Mouse (Mus musculus) stomach, embryonic 15.5 days (tissue): ENCODE data around the gene Cdyl. TPM values are rescaled to one million over a fixed set of nuclear protein-coding genes. Genes with fewer than 3 reads are reported as not detected.
A peak's percentile ranks its signal among the peaks of the same experiment; 100 is the strongest.

Experiments used
- ATAC-seq: fragments of 200-750 bp; cut with Nextera tagmentation; 2 replicates; pipeline ENCODE4 v1.8.0; 2017; ENCODE audit warnings: low read depth, moderate number of reproducible peaks, moderate TSS enrichment; ENCODE audit not compliant: insufficient read depth, low FRiP score
- H3K27ac ChIP-seq: fragments of 300-500 bp; sonication (generic); 2 replicates; pipeline ENCODE4 v1.5.1; 2015; ENCODE audit warnings: mild to moderate bottlenecking, inconsistent platforms
- H3K27me3 ChIP-seq: fragments of 300-500 bp; sonication (generic); replicated peaks from 2 replicates; pipeline ENCODE4 v1.6.1; 2015; ENCODE audit warnings: inconsistent platforms
- H3K36me3 ChIP-seq: fragments of 300-500 bp; sonication (generic); 2 replicates; pipeline ENCODE4 v1.6.1; 2015; ENCODE audit warnings: inconsistent platforms
- H3K4me1 ChIP-seq: fragments of 300-500 bp; sonication (generic); 2 replicates; pipeline ENCODE4 v1.6.1; 2015; ENCODE audit warnings: inconsistent platforms
- H3K4me2 ChIP-seq: fragments of 300-500 bp; sonication (generic); 2 replicates; pipeline ENCODE4 v1.6.1; 2015; ENCODE audit warnings: mild to moderate bottlenecking, inconsistent platforms
- H3K4me3 ChIP-seq: fragments of 300-500 bp; sonication (generic); replicated peaks from 2 replicates; pipeline ENCODE4 v1.5.1; 2015; ENCODE audit warnings: inconsistent platforms
- H3K9ac ChIP-seq: fragments of 300-500 bp; sonication (generic); 2 replicates; pipeline ENCODE4 v1.6.1; 2015; ENCODE audit warnings: inconsistent platforms
- H3K9me3 ChIP-seq: fragments of 300-500 bp; sonication (generic); 2 replicates; pipeline ENCODE4 v1.6.1; 2016; ENCODE audit warnings: inconsistent platforms
- WGBS: fragments of 180-500 bp; shearing (Covaris S2); methylation state at CpG from one replicate; pipeline ENCODE4 v1.1.7; 2015; 5-methylcytosine and 5-hydroxymethylcytosine counted together
- polyA plus RNA-seq: library from polyadenylated mRNA; unstranded; fragments of >200 nt; fragmentation: Nextera tagmentation; extraction: Ambion mirVana; gene quantifications from 2 replicates; pipeline ENCODE4 v1.2.1, GENCODE M21; 2015

The Cdyl gene
- polyA plus RNA-seq, 1 experiment from 2014 or later, result 12.1 TPM

- H3K27ac ChIP-seq, result no peak overlapping the region
- H3K4me2 ChIP-seq, result no peak overlapping the region
- H3K4me1 ChIP-seq, result no peaks in the 10 kb centered on the region
- 48% methylated on average over 1 of the region's 1 CpGs for WGBS
- no peak for ATAC-seq
- no peaks in the 10 kb centered on the region for H3K27me3 ChIP-seq
- no peaks in the 10 kb centered on the region for H3K36me3 ChIP-seq
- no peak overlapping the region for H3K4me3 ChIP-seq
- H3K9me3 ChIP-seq, result no peaks in the 10 kb centered on the region
- H3K9ac ChIP-seq, result no peak overlapping the region
These were observed 63.4 kb downstream of the Cdyl start for GRCm38 (mm10) chr13:35723073-35723472.

GRCm38 (mm10) chr13:35726025-35726424 lies 66.4 kb downstream of the Cdyl start:
- Histone ChIP-seq H3K4me3 (no peak overlapping the region), H3K4me2 (no peak overlapping the region), H3K27ac (no peak overlapping the region), H3K9me3 (no peaks in the 10 kb centered on the region), H3K9ac (no peak overlapping the region), H3K27me3 (no peaks in the 10 kb centered on the region), H3K4me1 (no peaks in the 10 kb centered on the region), H3K36me3 (no peaks in the 10 kb centered on the region)
- WGBS, result 87% methylated on average over 3 of the region's 3 CpGs
- no peak for ATAC-seq

DNA sequence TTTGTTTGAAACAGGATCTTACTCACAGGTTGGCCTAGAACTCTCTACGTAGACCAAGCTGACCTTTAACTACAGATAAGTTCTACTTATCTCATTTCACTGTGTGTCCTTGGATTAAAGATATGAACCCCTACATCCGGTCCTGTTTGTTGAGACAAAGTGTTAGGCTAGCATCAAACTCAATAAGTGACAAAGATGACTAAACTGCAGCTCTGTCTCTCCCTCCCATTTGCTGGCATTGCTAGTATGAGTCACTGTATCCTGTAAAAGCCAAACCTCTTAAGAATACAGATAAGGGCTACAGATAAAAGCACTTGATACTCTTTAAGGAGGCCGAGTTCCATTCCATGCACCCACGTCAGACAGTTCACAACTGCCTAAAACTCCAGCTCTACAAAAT lies 72.5 kb downstream of the Cdyl start:
- Histone ChIP-seq H3K4me3 (no peak overlapping the region), H3K4me1 (no peaks in the 10 kb centered on the region), H3K9me3 (no peaks in the 10 kb centered on the region), H3K27me3 (no peaks in the 10 kb centered on the region), H3K36me3 (no peaks in the 10 kb centered on the region), H3K4me2 (no peak overlapping the region), H3K9ac (no peak overlapping the region), H3K27ac (no peak overlapping the region)
- ATAC-seq, result no peak
- WGBS, result 78% methylated on average over 4 of the region's 4 CpGs

- Histone ChIP-seq H3K9me3 (no peaks in the 10 kb centered on the region), H3K27me3 (no peaks in the 10 kb centered on the region), H3K9ac (no peak overlapping the region), H3K27ac (no peak overlapping the region), H3K36me3 (no peaks in the 10 kb centered on the region), H3K4me1 (no peaks in the 10 kb centered on the region), H3K4me3 (no peak overlapping the region), H3K4me2 (no peak overlapping the region)
- 83% methylated on average over 5 of the region's 5 CpGs for WGBS
- peak; percentile 76; the same call in 1 of the 2 replicates for ATAC-seq
These were observed 73.4 kb downstream of the Cdyl start for GRCm38 (mm10) chr13:35732891-35733596.

DNA sequence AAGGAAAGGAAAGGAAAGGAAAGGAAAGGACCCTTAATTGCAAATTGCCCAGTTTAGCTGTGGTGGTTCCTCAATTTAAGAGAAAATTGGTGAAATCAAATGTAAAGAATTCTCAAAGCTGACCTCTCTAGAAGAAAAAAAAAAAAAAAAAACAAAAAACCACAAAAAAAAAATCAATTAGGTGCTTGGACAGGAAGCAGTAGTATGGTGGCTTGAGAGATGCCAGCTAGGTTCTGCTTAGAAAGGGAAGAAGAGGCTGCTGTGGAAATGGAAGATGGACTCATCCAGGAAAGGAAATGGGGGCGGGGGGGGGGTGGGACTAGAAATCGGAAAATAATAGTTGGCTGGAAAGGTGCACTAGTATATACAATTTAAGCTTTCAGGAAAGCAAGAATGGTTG lies 77.9 kb downstream of the Cdyl start:
- H3K27ac ChIP-seq, result no peak overlapping the region
- H3K9me3 ChIP-seq, result no peaks in the 10 kb centered on the region
- H3K4me3 ChIP-seq, result no peak overlapping the region
- no peak overlapping the region for H3K4me2 ChIP-seq
- no peaks in the 10 kb centered on the region for H3K27me3 ChIP-seq
- WGBS, result 38% methylated on average over 2 of the region's 2 CpGs
- no peak for ATAC-seq
- no peak overlapping the region for H3K9ac ChIP-seq
- H3K36me3 ChIP-seq, result no peaks in the 10 kb centered on the region
- no peaks in the 10 kb centered on the region for H3K4me1 ChIP-seq

DNA sequence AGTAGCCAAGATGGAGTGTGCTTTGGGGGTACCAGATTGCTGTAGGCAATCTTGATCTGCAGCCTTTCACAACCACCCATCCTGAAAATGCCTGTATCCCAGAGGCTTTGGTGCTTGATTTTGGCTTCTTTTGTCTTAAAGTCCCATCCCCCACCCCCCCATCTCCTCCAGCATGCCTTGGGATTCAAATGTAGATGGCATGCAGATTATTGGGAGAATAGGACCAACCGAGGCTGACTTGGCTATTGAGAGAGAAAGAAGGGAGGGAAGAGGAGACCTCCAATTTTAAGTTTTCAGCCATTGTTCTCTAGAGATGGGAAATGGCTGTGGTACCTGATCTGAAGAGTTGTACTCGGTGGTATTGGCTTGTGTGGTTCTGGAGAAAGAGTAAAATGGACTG lies 78.6 kb downstream of the Cdyl start:
- H3K9me3 ChIP-seq, result no peaks in the 10 kb centered on the region
- no peak overlapping the region for H3K27ac ChIP-seq
- no peaks in the 10 kb centered on the region for H3K27me3 ChIP-seq
- no peak overlapping the region for H3K9ac ChIP-seq
- no peaks in the 10 kb centered on the region for H3K36me3 ChIP-seq
- H3K4me3 ChIP-seq, result no peak overlapping the region
- H3K4me1 ChIP-seq, result no peaks in the 10 kb centered on the region
- no peak overlapping the region for H3K4me2 ChIP-seq
- WGBS, result 18% methylated on average over 2 of the region's 2 CpGs
- ATAC-seq, result no peak

GRCm38 (mm10) chr13:35739473-35739872 lies 79.8 kb downstream of the Cdyl start:
- WGBS, result 32% methylated on average over 10 of the region's 10 CpGs

GRCm38 (mm10) chr13:35740301-35741039 lies 80.8 kb downstream of the Cdyl start:
- Histone ChIP-seq H3K36me3 (no peaks in the 10 kb centered on the region), H3K4me2 (peak overlapping the region; percentile 82), H3K27me3 (no peaks in the 10 kb centered on the region), H3K4me3 (peak overlapping the region; percentile 98), H3K9me3 (no peaks in the 10 kb centered on the region), H3K4me1 (no peaks in the 10 kb centered on the region), H3K9ac (peak overlapping the region; percentile 20; the same call in 1 of the 2 replicates), H3K27ac (peak overlapping the region; percentile 64; the same call in 1 of the 2 replicates)
- peak; percentile 81 for ATAC-seq
- WGBS, result 1% methylated on average over 61 of the region's 61 CpGs

More at GRCm38 (mm10) chr13:35739473-35739872, 79.8 kb downstream of the Cdyl start:
- Histone ChIP-seq H3K27ac (no peak overlapping the region), H3K4me1 (no peaks in the 10 kb centered on the region), H3K9me3 (no peaks in the 10 kb centered on the region), H3K4me3 (no peak overlapping the region), H3K4me2 (no peak overlapping the region), H3K9ac (no peak overlapping the region), H3K27me3 (no peaks in the 10 kb centered on the region), H3K36me3 (no peaks in the 10 kb centered on the region)
- no peak for ATAC-seq

DNA sequence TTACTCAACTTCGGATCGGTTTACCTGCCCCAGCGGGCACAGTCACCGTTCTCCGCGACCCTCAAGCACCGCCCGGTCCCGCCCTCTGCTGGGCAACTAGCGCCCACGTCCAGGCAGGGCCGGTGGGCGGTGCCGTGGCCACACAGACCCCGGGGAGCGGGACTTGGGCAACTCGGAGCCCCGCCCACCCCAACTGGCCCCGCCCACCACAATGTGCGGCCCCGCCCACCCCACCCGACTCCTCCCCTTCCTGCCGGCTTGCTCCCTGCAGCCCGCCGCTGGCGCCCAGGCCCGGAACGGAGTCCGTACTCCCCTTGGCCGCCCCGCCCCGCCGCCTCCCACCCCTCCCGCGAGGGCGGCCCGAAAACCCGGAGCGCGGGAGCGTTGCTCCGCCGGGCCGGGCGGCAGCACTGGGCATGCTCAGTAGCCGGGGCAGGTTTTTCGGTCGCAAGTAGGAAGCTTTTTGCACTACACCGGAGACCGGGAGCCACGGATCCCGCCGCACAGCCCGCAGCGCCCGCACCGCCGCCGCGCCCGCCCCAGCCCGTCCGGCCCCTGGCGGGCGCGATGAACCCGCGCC lies 81.5 kb downstream of the Cdyl start:
- Histone ChIP-seq H3K36me3 (no peaks in the 10 kb centered on the region), H3K9me3 (no peaks in the 10 kb centered on the region), H3K27me3 (no peaks in the 10 kb centered on the region), H3K4me2 (peak overlapping the region; percentile 82), H3K27ac (peak overlapping the region; percentile 94), H3K4me1 (no peaks in the 10 kb centered on the region), H3K4me3 (peak overlapping the region; percentile 98), H3K9ac (peak overlapping the region; percentile 92)
- ATAC-seq, result peak; percentile 94
- under 1% methylated on average over 57 of the region's 68 CpGs for WGBS

- Histone ChIP-seq H3K9me3 (no peaks in the 10 kb centered on the region), H3K27me3 (no peaks in the 10 kb centered on the region), H3K27ac (peak overlapping the region; percentile 94), H3K4me3 (peak overlapping the region; percentile 98), H3K4me1 (no peaks in the 10 kb centered on the region), H3K9ac (peak overlapping the region; percentile 92), H3K36me3 (no peaks in the 10 kb centered on the region), H3K4me2 (peak overlapping the region; percentile 82)
- WGBS, result under 1% methylated on average over 72 of the region's 93 CpGs
- ATAC-seq, result peak; percentile 54
These were observed 82.2 kb downstream of the Cdyl start for GRCm38 (mm10) chr13:35741620-35742421.

DNA sequence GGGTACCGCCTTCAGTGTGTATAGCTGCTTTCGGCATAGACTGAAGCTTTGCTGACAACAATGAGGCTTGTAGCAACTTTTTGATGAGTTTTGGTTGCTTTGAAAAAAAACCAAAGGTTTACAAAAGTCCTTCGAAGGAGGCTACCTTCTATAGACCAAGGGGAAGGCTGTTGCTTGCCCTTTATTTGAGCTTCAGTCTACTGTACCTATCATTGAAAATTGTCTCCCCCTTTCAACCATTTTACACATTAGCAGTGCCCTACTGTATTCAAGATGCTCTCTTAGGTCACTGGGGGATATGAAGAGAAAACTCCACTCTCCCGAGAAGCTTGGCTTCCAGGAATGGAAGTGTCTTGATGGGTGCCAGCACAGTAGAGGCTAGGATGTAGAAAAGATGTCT lies 83.1 kb downstream of the Cdyl start:
- H3K4me3 ChIP-seq, result peak overlapping the region; percentile 98
- no peak for ATAC-seq
- H3K27me3 ChIP-seq, result no peaks in the 10 kb centered on the region
- H3K4me1 ChIP-seq, result no peaks in the 10 kb centered on the region
- H3K9ac ChIP-seq, result no peak overlapping the region
- H3K36me3 ChIP-seq, result no peaks in the 10 kb centered on the region
- WGBS, result 31% methylated on average over 4 of the region's 4 CpGs
- peak overlapping the region; percentile 82 for H3K4me2 ChIP-seq
- no peak overlapping the region for H3K27ac ChIP-seq
- no peaks in the 10 kb centered on the region for H3K9me3 ChIP-seq
